Mouse (Mus musculus): Measurements from ENCODE around the gene Smim15. TPM values are rescaled to one million over a fixed set of nuclear protein-coding genes. Genes with fewer than 3 reads are reported as not detected.

The Smim15 gene
- 10 to 100 TPM; 76.2 to 86.4 TPM for polyA plus RNA-seq (2017; shearing (Covaris generic))

- ATAC-seq = peak; percentile 74
Measured at GRCm38 (mm10) chr13:108044222-108044941, at the start of gene Smim15. Gene Smim15, plus strand, starts transcription at chr13:108044446.

DNA sequence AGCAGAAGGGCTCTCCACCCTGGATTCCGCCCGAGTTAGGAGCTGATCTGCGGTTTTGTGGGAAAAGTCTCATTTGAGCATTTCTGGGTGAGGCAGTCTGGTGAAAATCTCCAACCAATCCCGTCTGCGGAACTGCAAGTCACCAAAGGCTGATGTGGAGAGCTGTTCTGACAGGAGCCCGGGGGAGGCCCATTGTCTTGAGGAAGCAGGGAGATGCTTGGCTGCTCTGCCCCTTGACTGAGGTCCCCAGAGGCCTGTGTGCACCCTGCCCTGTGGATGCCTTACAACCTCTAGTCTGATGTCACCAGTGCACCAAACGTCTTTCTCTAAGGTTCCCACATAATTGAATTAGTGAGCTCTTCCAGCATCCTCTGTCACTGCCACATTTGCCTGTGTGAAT lies 49.0 kb upstream of the Smim15 start:
- no peak for ATAC-seq

DNA sequence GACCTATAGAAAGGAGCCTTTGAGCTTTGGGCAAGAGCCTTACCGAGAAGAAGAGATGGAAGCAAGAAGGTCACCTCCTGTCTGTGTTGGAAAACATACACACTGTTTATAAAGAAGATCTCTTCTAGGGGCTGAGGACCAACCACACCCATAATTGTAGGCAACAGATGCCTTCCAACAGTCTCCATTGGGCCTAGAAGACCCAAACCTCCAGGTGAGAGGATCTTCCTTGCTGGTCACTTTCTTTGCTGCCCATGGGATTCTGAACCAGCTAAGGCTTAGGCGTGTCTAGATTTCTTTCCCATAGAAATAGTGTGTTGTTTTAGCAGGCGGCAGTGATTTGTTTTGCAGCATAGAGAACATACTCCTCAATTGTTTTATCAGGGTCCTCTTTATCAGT lies 47.9 kb upstream of the Smim15 start:
- ATAC-seq = no peak

DNA sequence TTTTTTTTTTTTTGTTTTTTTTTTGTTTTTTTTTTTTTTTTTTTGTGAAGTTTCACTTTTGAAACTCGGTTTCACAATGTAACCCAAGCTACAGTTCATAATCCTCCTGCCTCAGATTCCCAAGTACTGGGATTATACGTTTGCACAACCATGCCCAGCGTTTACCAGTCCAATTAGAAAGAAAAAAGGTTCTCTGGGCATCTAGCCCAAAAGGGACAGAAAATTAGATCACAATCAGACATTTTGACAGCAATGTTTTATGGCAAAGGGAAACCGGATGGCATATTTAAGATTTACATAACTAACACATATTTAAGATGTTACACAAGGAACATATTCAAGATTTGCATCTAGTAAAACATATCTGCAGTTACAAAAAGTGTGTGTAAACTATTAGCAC lies 36.4 kb upstream of the Smim15 start:
- ATAC-seq = no peak

DNA sequence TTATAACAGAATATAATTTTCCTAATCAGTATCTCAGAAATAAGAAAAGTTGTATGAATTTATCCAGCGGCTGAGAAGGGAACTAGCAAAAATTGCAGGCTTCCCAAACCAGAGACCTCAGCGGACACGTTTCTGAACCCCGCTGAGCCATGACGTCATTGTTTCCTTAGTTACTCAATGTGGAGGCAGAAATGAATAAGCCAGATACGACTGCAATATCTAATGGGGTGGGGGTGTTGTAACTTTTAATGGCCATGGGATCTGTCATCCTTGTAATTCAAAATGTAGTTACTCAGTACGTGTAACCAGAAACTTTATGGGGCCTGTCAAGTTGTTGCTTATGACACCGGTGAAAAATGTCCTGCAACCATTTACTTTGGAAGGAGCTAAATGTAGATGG lies 31.1 kb upstream of the Smim15 start:
- ATAC-seq = no peak

DNA sequence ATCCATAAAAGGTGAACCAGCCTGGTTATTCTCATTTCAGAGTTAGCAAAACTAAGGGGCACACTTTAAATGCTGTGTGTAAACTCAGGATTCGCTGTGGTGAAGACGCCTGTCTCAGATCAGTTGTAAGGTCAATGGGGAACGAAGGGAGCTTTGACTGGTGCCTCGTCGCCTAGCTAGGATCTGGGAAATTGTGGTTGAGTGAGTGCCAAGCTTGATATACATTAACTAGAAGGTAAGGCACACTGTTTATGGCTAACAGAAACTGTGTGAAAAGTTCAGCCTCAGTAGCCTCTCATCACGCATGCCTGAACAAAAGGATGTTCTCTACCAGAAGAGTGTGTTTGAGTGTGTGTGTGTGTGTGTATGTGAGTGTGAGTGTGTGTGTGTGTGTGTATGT lies 30.4 kb upstream of the Smim15 start:
- no peak for ATAC-seq

- no peak for ATAC-seq
Measured at GRCm38 (mm10) chr13:108015166-108015565, 29.1 kb upstream of the Smim15 start.

DNA sequence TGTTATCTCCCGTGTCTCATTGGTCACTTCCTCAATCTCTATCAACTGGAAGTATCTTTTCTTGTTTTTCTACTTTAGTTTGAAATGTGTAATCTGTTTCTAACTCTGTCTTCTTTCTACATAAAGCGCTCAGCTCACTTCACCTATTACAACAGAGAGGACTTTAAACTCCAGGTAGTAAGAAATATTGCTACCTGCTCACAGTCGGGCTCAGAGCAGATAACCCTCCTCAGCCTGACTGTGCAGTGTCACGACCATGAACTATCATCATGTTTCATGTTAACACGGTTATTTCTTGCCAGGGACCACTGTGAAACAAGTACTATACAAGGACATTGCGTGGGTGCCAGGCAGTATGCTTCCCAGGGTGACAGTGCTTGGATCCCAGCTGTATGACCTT lies 26.9 kb upstream of the Smim15 start:
- no peak for ATAC-seq

- ATAC-seq = no peak
Measured at GRCm38 (mm10) chr13:108025802-108026201, 18.4 kb upstream of the Smim15 start.

DNA sequence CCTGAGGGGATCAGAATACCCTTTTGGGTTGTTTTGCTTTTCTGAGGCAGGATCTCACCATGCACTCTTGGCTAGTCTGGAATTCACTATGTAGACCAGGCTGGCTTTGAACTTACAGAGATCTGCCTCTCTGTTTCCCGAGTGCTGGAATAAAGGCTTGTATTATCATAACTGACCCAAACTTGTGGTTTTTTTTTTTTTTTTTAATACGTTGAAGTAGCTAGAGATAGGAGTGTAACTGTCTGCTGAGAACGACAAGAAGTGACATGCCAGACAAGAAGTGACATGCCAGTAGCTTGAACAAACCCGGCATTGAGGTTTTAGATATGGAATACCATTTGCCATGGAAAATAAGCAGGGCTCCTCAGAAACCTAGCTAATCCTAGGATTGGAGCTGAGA lies 11.5 kb upstream of the Smim15 start:
- no peak for ATAC-seq

DNA sequence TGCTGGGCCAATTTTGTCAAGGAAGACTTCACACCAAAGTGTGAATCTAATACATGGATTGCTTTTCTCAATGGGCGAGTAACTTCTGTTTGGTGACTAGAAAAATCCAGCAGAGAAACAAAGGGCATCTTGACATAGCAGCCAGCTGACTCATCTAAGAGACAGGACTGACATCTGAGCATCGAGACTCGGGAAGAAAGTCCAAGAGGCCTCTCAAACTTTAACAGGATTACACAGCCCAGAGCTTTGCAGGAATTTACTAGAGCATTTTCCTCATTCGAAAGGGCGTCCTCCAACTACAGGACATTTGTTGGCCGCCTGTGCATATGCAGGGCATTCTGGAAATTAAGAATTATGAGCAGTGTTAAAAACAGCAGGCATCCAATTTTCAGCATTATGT lies 4.9 kb upstream of the Smim15 start:
- ATAC-seq = no peak

- ATAC-seq = no peak
Measured at GRCm38 (mm10) chr13:108039902-108040301, 4.3 kb upstream of the Smim15 start.

- no peak for ATAC-seq
Measured at GRCm38 (mm10) chr13:108040451-108040850, 3.8 kb upstream of the Smim15 start.

GRCm38 (mm10) chr13:108041358-108041757 lies 2.9 kb upstream of the Smim15 start:
- peak; percentile 59 for ATAC-seq

- no peak for ATAC-seq
Measured at GRCm38 (mm10) chr13:108043431-108044221, 620 bp upstream of the Smim15 start.

- peak; percentile 42 for ATAC-seq
Measured at GRCm38 (mm10) chr13:108045646-108046045, 1.4 kb downstream of the Smim15 start.

GRCm38 (mm10) chr13:108046071-108046470 lies 1.8 kb downstream of the Smim15 start:
- peak; percentile 1 for ATAC-seq

- no peak for ATAC-seq
Measured at GRCm38 (mm10) chr13:108046891-108047290, 2.6 kb downstream of the Smim15 start.

GRCm38 (mm10) chr13:108047364-108047763 lies 3.1 kb downstream of the Smim15 start:
- no peak for ATAC-seq

DNA sequence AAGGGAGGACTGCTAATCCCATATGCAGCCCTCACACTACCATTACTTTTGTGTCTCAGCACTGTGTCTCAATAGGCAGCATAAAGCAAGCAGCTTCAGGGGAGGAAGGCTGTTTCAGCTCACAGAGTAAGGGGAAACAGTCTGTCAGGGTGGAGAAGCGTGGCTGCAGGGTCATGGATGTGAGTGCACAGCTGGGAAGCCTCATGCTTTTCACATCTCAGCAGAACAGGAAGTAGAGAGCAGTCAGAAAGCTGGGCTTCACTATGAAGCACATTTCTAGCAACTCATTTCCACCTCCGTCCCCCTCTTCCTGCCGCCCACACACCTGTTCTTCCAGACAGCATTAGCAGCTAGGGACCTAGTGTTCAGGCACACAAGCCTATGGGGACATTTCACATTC lies 12.7 kb downstream of the Smim15 start:
- peak; percentile 71 for ATAC-seq

GRCm38 (mm10) chr13:108060286-108060885 lies 16.1 kb downstream of the Smim15 start:
- no peak for ATAC-seq

DNA sequence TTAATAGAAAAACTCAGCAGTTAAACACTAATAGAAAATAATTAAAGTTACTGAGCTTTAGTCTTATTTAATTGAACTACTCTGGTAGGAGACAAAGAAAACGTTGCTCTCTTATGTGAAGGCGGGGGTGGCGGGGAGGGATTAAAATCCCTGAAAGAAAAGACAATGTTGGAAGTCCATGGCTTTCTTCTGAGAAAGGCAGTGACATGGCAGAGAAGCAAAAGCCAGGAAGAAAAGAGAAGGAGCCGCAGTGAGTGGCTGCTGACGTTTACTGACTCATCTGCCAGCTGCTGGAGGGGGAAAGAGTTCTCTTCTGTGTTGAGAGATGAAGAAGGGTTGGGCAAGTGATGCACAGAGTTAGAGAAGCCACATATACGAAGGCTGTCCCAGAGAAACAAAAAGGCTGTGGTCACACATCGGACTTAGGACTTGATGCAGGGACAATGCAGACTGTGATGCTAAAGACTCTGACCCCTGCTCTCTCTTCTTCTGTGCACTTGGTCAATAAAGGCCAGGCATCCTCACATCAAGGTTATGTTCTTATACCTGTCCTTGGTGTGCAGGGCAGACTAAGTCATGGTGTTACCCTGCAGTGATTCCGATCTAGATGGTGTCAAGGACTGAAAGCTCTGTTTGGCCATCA lies 16.8 kb downstream of the Smim15 start:
- no peak for ATAC-seq

- ATAC-seq = no peak
Measured at GRCm38 (mm10) chr13:108062900-108063299, 18.7 kb downstream of the Smim15 start.
